ENCODE assay signal across 25 mouse cellular contexts in the genomic region with DNA sequence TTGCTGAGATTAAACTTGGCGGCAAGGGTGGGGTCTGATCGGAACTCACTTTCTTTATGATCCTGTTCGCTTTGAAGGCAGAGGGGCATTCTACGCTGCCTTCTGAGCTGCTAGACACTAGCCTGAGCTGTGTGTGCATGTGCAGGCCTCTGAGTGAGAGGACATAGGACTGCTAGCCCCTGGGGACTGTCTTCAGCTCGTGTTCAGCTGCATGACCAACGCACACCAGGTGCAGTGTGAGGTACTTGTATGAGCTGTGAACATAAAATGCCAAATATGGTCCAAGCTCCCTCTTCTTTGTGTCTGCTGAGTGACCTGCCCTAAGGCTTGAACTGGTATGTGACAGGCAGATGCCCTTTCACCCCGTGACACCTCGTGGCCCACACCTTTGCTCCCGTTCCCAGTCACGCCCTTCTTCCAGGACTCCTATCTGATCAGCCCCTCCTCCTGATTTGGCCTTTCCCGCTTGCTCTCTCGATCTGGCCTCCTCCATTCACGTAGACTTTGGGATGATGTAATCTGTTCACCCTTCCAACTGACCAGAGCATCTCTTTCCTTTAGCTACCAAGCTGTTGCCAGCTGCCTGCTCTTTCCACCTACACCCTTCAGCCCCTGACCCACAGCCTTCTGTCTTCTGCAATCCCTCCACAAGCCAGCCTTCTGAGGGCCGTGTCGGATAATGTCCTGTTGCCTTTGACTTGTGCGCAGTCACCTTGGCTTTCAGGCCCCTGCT. TPM values are rescaled to one million over a fixed set of nuclear protein-coding genes. Genes with fewer than 3 reads are reported as not detected.
DNase-seq lines count a peak whose midpoint lies in the region; ATAC-seq and TF ChIP-seq lines count a peak whose summit lies in the region.
"Had no signal": no experiment of that assay in that cellular context is flagged by ENCODE, and none has a peak within 500 bp of the region (broad histone marks: within the 10 kb centered on the region; RNA-seq: fewer than 3 reads in every experiment).

No protein-coding gene starts in this region.

- peak overlapping the region; percentile 31; the same call in 1 of the 2 replicates for H3K27ac ChIP-seq in gastrocnemius, adult 2 months
- H3K27ac ChIP-seq in liver, adult 2 months (replicated peaks; ENCODE audit: insufficient read depth, low read depth, low read length): no peak overlapping the region
- H3K27ac ChIP-seq in liver, embryonic 12.5 days: no peak overlapping the region
- H3K27ac ChIP-seq in intestine, embryonic 16.5 days (ENCODE audit: low read length): peak overlapping the region; percentile 94
- H3K27ac ChIP-seq: heart, embryonic 15.5 days; hindbrain, embryonic 13.5 days; limb, embryonic 13.5 days; liver, embryonic 14.5 days; midbrain, embryonic 10.5 days had no signal

- H3K9me3 ChIP-seq in liver, embryonic 12.5 days (replicated peaks): no peaks in the 10 kb centered on the region
- peaks cover 9% of the 10 kb centered on the region for H3K9me3 ChIP-seq in intestine, embryonic 16.5 days (ENCODE audit: control insufficient read depth, low read length)
- H3K9me3 ChIP-seq: hindbrain, embryonic 13.5 days; midbrain, embryonic 10.5 days had no signal

- no peak overlapping the region for H3K4me3 ChIP-seq in gastrocnemius, adult 2 months
- H3K4me3 ChIP-seq in liver, adult 2 months (ENCODE audit: insufficient read depth, low read depth, low read length): no peak overlapping the region
- H3K4me3 ChIP-seq in liver, embryonic 12.5 days: no peak overlapping the region
- peak overlapping the region; percentile 55 for H3K4me3 ChIP-seq in intestine, embryonic 16.5 days (ENCODE audit: low read length)
- H3K4me3 ChIP-seq: heart, embryonic 15.5 days; hindbrain, embryonic 13.5 days; limb, embryonic 13.5 days; midbrain, embryonic 10.5 days; myocyte had no signal

- no peak overlapping the region for H3K4me2 ChIP-seq in liver, embryonic 12.5 days
- peak overlapping the region; percentile 49 for H3K4me2 ChIP-seq in intestine, embryonic 16.5 days (ENCODE audit: low read depth, low read length)
- H3K4me2 ChIP-seq: heart, embryonic 15.5 days; hindbrain, embryonic 13.5 days; limb, embryonic 13.5 days had no signal

- no peak for TF ChIP-seq POLR2A in liver, adult 2 months (IDR thresholded peaks at IDR 0.05; ENCODE audit: extremely low read depth, insufficient read depth, low read length)

- DNase-seq in gastrocnemius, adult 2 months: no peak
- no peak for DNase-seq in gastrocnemius, postnatal 36 days
- DNase-seq in liver, adult 2 months (ENCODE audit: extremely low read depth, low read depth, low spot score): peak; percentile 44
- DNase-seq in yolk sac, embryonic 10.5 days (ENCODE audit: low spot score): peak; percentile 88
- no peak for DNase-seq in left cerebral cortex, postnatal 25 days (ENCODE audit: low spot score in 2 of 2)
- DNase-seq in frontal cortex, adult 2 months (ENCODE audit: extremely low spot score in 1 of 2, low spot score in 1 of 2): no peak
- DNase-seq: adrenal gland, postnatal 36 days; cerebellum, adult 11-12 months; gastrocnemius, postnatal 14 days; heart, postnatal 36 days; layer of hippocampus, postnatal 36 days; lung, postnatal 4 days; thymus, postnatal 14 days had no signal

- intact Hi-C loops in gastrocnemius, adult 2 months (cut with DNase I): loop anchor here (5.0 to 10.0 kb wide), 2 partner anchors 110 to 318 kb away; no protein-coding TSS in a partner anchor
- intact Hi-C loops in gastrocnemius, postnatal 36 days (cut with DNase I): no loop called here
- intact Hi-C loops in left cerebral cortex, postnatal 25 days (cut with DNase I): loop anchor here (5.0 to 10.0 kb wide), 3 partner anchors 55 to 318 kb away; a partner anchor contains a TSS

- no peaks in the 10 kb centered on the region for H3K79me2 ChIP-seq in liver, adult 2 months (ENCODE audit: control insufficient read depth, insufficient read depth, low read length)

- peaks cover 5% of the 10 kb centered on the region for H3K27me3 ChIP-seq in liver, adult 2 months (ENCODE audit: control insufficient read depth, insufficient read depth, low read length)
- peaks cover 59% of the 10 kb centered on the region for H3K27me3 ChIP-seq in liver, embryonic 12.5 days (replicated peaks)
- H3K27me3 ChIP-seq in intestine, embryonic 16.5 days (replicated peaks; ENCODE audit: control insufficient read depth, insufficient read depth, low read length): peaks cover 10% of the 10 kb centered on the region
- H3K27me3 ChIP-seq: Patski had no signal

- no peak for TF ChIP-seq CTCF in gastrocnemius, adult 2 months (IDR thresholded peaks at IDR 0.05)
- no peak for TF ChIP-seq CTCF in liver, adult 2 months (IDR thresholded peaks at IDR 0.05; ENCODE audit: low read depth, low read length)

- H3K36me3 ChIP-seq in liver, adult 2 months (ENCODE audit: control insufficient read depth, insufficient read depth, low read length): no peaks in the 10 kb centered on the region
- 0 out of 2 replicates have a peak, but pooled peaks cover 4% of the 10 kb centered on the region for H3K36me3 ChIP-seq in liver, embryonic 12.5 days
- peaks cover 13% of the 10 kb centered on the region for H3K36me3 ChIP-seq in intestine, embryonic 16.5 days (ENCODE audit: control insufficient read depth, insufficient read depth, low read length)
- H3K36me3 ChIP-seq: hindbrain, embryonic 13.5 days; limb, embryonic 13.5 days; midbrain, embryonic 10.5 days had no signal

- H3K9ac ChIP-seq in liver, adult 2 months (ENCODE audit: low read depth, low read length): no peak overlapping the region
- H3K9ac ChIP-seq in liver, embryonic 12.5 days: no peak overlapping the region
- H3K9ac ChIP-seq in intestine, embryonic 16.5 days (ENCODE audit: low read depth, low read length): peak overlapping the region; percentile 67
- H3K9ac ChIP-seq: heart, embryonic 15.5 days; hindbrain, embryonic 13.5 days; limb, embryonic 13.5 days; liver, embryonic 14.5 days had no signal

- 66% methylated on average over 16 of the region's 16 CpGs for WGBS in liver, adult 2 months
- 72% methylated on average over 16 of the region's 16 CpGs for WGBS in liver, embryonic 12.5 days (ENCODE audit: insufficient replicate concordance)
- 71% methylated on average over 16 of the region's 16 CpGs for WGBS in intestine, embryonic 16.5 days

- ATAC-seq in liver, embryonic 12.5 days: no peak
- no peak for ATAC-seq in intestine, embryonic 16.5 days
- ATAC-seq: CD4-positive, CD25-positive, alpha-beta regulatory T cell, adult 4 months; forebrain, embryonic 14.5 days; midbrain, embryonic 16.5 days; Patski had no signal

- peaks cover 6% of the 10 kb centered on the region for H3K4me1 ChIP-seq in liver, adult 2 months (ENCODE audit: control insufficient read depth, insufficient read depth, low read length)
- peaks cover 34% of the 10 kb centered on the region for H3K4me1 ChIP-seq in liver, embryonic 12.5 days
- peaks cover 34% of the 10 kb centered on the region for H3K4me1 ChIP-seq in intestine, embryonic 16.5 days (ENCODE audit: control insufficient read depth, insufficient read depth, low read length)

RNA-seq across cellular contexts. Expression of a gene that starts 6.4 kb away (rescaled TPM):
- total RNA-seq in gastrocnemius, adult 2 months (2021): 1 to 10 TPM; 6.0 to 8.8 TPM
- 1 to 10 TPM; 4.6 to 4.8 TPM for total RNA-seq in gastrocnemius, postnatal 36 days (2021)
- 0.55 and 1.2 TPM in 2 replicates for total RNA-seq in liver, adult 2 months (2014; rRNA removed)
- polyA plus RNA-seq in liver, adult 2 months (2012; rRNA removed): 1.6 and 3.0 TPM in 2 replicates
- 2.7 and 4.0 TPM in 2 replicates for polyA plus RNA-seq in liver, embryonic 12.5 days (2016; fragmentation: Nextera tagmentation; extraction: Ambion mirVana)
- 40.2 and 42.3 TPM in 2 replicates for polyA plus RNA-seq in intestine, embryonic 16.5 days (2015; fragmentation: Nextera tagmentation; extraction: Ambion mirVana)
- total RNA-seq in left cerebral cortex, postnatal 25 days (2021): 10 to 100 TPM in 1 of 2 experiments, 1 to 10 TPM in 1; 7.9 to 12.4 TPM
- 16.6 and 16.8 TPM in 2 replicates for polyA plus RNA-seq in frontal cortex, adult 2 months (2012; rRNA removed)

RNA-seq across cellular contexts. Expression of a gene that starts 55.4 kb away (rescaled TPM):
- total RNA-seq in gastrocnemius, adult 2 months (2021): 10 to 100 TPM; 12.3 to 13.7 TPM
- total RNA-seq in gastrocnemius, postnatal 36 days (2021): 10 to 100 TPM; 10.6 to 11.8 TPM
- 3.5 and 6.0 TPM in 2 replicates for total RNA-seq in liver, adult 2 months (2014; rRNA removed)
- 8.0 and 9.8 TPM in 2 replicates for polyA plus RNA-seq in liver, adult 2 months (2012; rRNA removed)
- 5.2 and 5.3 TPM in 2 replicates for polyA plus RNA-seq in liver, embryonic 12.5 days (2016; fragmentation: Nextera tagmentation; extraction: Ambion mirVana)
- 6.1 and 7.0 TPM in 2 replicates for polyA plus RNA-seq in intestine, embryonic 16.5 days (2015; fragmentation: Nextera tagmentation; extraction: Ambion mirVana)
- total RNA-seq in left cerebral cortex, postnatal 25 days (2021): 10 to 100 TPM; 16.5 to 17.4 TPM
- polyA plus RNA-seq in frontal cortex, adult 2 months (2012; rRNA removed): 15.6 and 15.7 TPM in 2 replicates

Comparison
In these comparisons a context has a peak if more than half of its experiments do, and no peak if none do; other contexts are left out.
1. DNase-seq: peak in liver, adult 2 months (single experiment) and yolk sac, embryonic 10.5 days (single experiment); none in gastrocnemius, adult 2 months (single experiment), gastrocnemius, postnatal 36 days (0 of 2), left cerebral cortex, postnatal 25 days (0 of 2) and frontal cortex, adult 2 months (0 of 2).
2. H3K27ac ChIP-seq: peak in gastrocnemius, adult 2 months (single experiment) and intestine, embryonic 16.5 days (single experiment); none in liver, adult 2 months (single experiment) and liver, embryonic 12.5 days (single experiment).